Mouse (Mus musculus): ENCODE measurements around the gene Slc18a2. TPM values are rescaled to one million over a fixed set of nuclear protein-coding genes. Genes with fewer than 3 reads are reported as not detected.

The Slc18a2 gene
- total and polyA plus RNA-seq, 2 experiments, result 0.04 to 0.28 TPM

- H3K36me3 ChIP-seq (ENCODE audit: control insufficient read depth, insufficient read depth, low read length), result no peaks in the 10 kb centered on the region
- H3K4me3 ChIP-seq (ENCODE audit: insufficient read depth, low read depth, low read length), result no peak overlapping the region
- no peak for TF ChIP-seq CTCF (IDR thresholded peaks at IDR 0.05; ENCODE audit: low read depth, low read length)
- no peak for TF ChIP-seq POLR2A (IDR thresholded peaks at IDR 0.05; ENCODE audit: extremely low read depth, insufficient read depth, low read length)
- no peak for DNase-seq (ENCODE audit: extremely low read depth, low read depth, low spot score)
- no peaks in the 10 kb centered on the region for H3K27me3 ChIP-seq (ENCODE audit: control insufficient read depth, insufficient read depth, low read length)
- H3K79me2 ChIP-seq (ENCODE audit: control insufficient read depth, insufficient read depth, low read length), result no peaks in the 10 kb centered on the region
- H3K9ac ChIP-seq (ENCODE audit: low read depth, low read length), result no peak overlapping the region
- H3K4me1 ChIP-seq (ENCODE audit: control insufficient read depth, insufficient read depth, low read length), result no peaks in the 10 kb centered on the region
- H3K27ac ChIP-seq (replicated peaks; ENCODE audit: insufficient read depth, low read depth, low read length), result no peak overlapping the region
- 87% methylated on average over 18 of the region's 18 CpGs for WGBS
Observed at GRCm38 (mm10) chr19:59235001-59235400, 25.7 kb upstream of the Slc18a2 start.

DNA sequence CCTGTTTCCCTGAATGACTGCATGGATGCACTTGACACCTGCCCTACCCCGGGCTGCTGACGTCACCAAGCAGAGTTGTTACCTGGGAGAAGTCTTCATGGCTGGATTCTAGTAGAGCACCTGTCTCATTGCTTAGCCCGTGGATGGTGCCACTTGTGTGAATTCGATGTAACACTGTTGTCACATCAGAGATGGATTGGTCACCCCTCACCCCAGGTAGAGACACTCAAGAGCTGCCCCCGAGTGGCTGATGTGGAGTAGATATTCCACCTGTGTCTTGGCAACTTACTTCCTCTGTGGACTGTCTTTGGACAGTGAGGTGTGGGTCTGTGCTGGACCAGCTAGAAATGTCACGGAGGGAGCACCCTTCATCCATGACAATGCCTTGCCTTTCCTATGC lies 24.6 kb upstream of the Slc18a2 start:
- Histone ChIP-seq H3K36me3 (ENCODE audit: control insufficient read depth, insufficient read depth, low read length) (no peaks in the 10 kb centered on the region), H3K27me3 (ENCODE audit: control insufficient read depth, insufficient read depth, low read length) (no peaks in the 10 kb centered on the region), H3K27ac (replicated peaks; ENCODE audit: insufficient read depth, low read depth, low read length) (no peak overlapping the region), H3K4me3 (ENCODE audit: insufficient read depth, low read depth, low read length) (no peak overlapping the region), H3K4me1 (ENCODE audit: control insufficient read depth, insufficient read depth, low read length) (no peaks in the 10 kb centered on the region), H3K9ac (ENCODE audit: low read depth, low read length) (no peak overlapping the region), H3K79me2 (ENCODE audit: control insufficient read depth, insufficient read depth, low read length) (no peaks in the 10 kb centered on the region)
- TF ChIP-seq CTCF (IDR thresholded peaks at IDR 0.05; ENCODE audit: low read depth, low read length) (no peak), POLR2A (IDR thresholded peaks at IDR 0.05; ENCODE audit: extremely low read depth, insufficient read depth, low read length) (no peak)
- DNase-seq (ENCODE audit: extremely low read depth, low read depth, low spot score), result no peak
- WGBS, result 83% methylated on average over 6 of the region's 6 CpGs

GRCm38 (mm10) chr19:59238630-59239029 lies 22.1 kb upstream of the Slc18a2 start:
- Histone ChIP-seq H3K27me3 (ENCODE audit: control insufficient read depth, insufficient read depth, low read length) (no peaks in the 10 kb centered on the region), H3K9ac (ENCODE audit: low read depth, low read length) (no peak overlapping the region), H3K36me3 (ENCODE audit: control insufficient read depth, insufficient read depth, low read length) (no peaks in the 10 kb centered on the region), H3K4me3 (ENCODE audit: insufficient read depth, low read depth, low read length) (no peak overlapping the region), H3K27ac (replicated peaks; ENCODE audit: insufficient read depth, low read depth, low read length) (no peak overlapping the region), H3K4me1 (ENCODE audit: control insufficient read depth, insufficient read depth, low read length) (no peaks in the 10 kb centered on the region), H3K79me2 (ENCODE audit: control insufficient read depth, insufficient read depth, low read length) (no peaks in the 10 kb centered on the region)
- DNase-seq (ENCODE audit: extremely low read depth, low read depth, low spot score), result no peak
- no peak for TF ChIP-seq CTCF (IDR thresholded peaks at IDR 0.05; ENCODE audit: low read depth, low read length)
- TF ChIP-seq POLR2A (IDR thresholded peaks at IDR 0.05; ENCODE audit: extremely low read depth, insufficient read depth, low read length), result no peak
- WGBS, result 54% methylated on average over 3 of the region's 3 CpGs

- Histone ChIP-seq H3K27me3 (ENCODE audit: control insufficient read depth, insufficient read depth, low read length) (no peaks in the 10 kb centered on the region), H3K79me2 (ENCODE audit: control insufficient read depth, insufficient read depth, low read length) (no peaks in the 10 kb centered on the region), H3K4me1 (ENCODE audit: control insufficient read depth, insufficient read depth, low read length) (no peaks in the 10 kb centered on the region), H3K9ac (ENCODE audit: low read depth, low read length) (no peak overlapping the region), H3K4me3 (ENCODE audit: insufficient read depth, low read depth, low read length) (no peak overlapping the region; the same call in 1 of the 2 replicates), H3K27ac (replicated peaks; ENCODE audit: insufficient read depth, low read depth, low read length) (no peak overlapping the region), H3K36me3 (ENCODE audit: control insufficient read depth, insufficient read depth, low read length) (no peaks in the 10 kb centered on the region)
- TF ChIP-seq POLR2A (IDR thresholded peaks at IDR 0.05; ENCODE audit: extremely low read depth, insufficient read depth, low read length) (no peak), CTCF (IDR thresholded peaks at IDR 0.05; ENCODE audit: low read depth, low read length) (peak; percentile 100)
- DNase-seq (ENCODE audit: extremely low read depth, low read depth, low spot score), result peak; percentile 50
- WGBS, result 17% methylated on average over 17 of the region's 17 CpGs
Observed at GRCm38 (mm10) chr19:59239124-59239817, 21.4 kb upstream of the Slc18a2 start.

GRCm38 (mm10) chr19:59241987-59242386 lies 18.7 kb upstream of the Slc18a2 start:
- no peak overlapping the region for H3K4me3 ChIP-seq (ENCODE audit: insufficient read depth, low read depth, low read length)
- no peaks in the 10 kb centered on the region for H3K79me2 ChIP-seq (ENCODE audit: control insufficient read depth, insufficient read depth, low read length)
- no peaks in the 10 kb centered on the region for H3K36me3 ChIP-seq (ENCODE audit: control insufficient read depth, insufficient read depth, low read length)
- H3K4me1 ChIP-seq (ENCODE audit: control insufficient read depth, insufficient read depth, low read length), result no peaks in the 10 kb centered on the region
- no peak for DNase-seq (ENCODE audit: extremely low read depth, low read depth, low spot score)
- WGBS, result 75% methylated on average over 4 of the region's 4 CpGs
- no peaks in the 10 kb centered on the region for H3K27me3 ChIP-seq (ENCODE audit: control insufficient read depth, insufficient read depth, low read length)
- H3K27ac ChIP-seq (replicated peaks; ENCODE audit: insufficient read depth, low read depth, low read length), result no peak overlapping the region
- TF ChIP-seq CTCF (IDR thresholded peaks at IDR 0.05; ENCODE audit: low read depth, low read length), result no peak
- TF ChIP-seq POLR2A (IDR thresholded peaks at IDR 0.05; ENCODE audit: extremely low read depth, insufficient read depth, low read length), result no peak
- no peak overlapping the region for H3K9ac ChIP-seq (ENCODE audit: low read depth, low read length)

GRCm38 (mm10) chr19:59243057-59243456 lies 17.6 kb upstream of the Slc18a2 start:
- Histone ChIP-seq H3K79me2 (ENCODE audit: control insufficient read depth, insufficient read depth, low read length) (no peaks in the 10 kb centered on the region), H3K4me1 (ENCODE audit: control insufficient read depth, insufficient read depth, low read length) (no peaks in the 10 kb centered on the region), H3K27ac (replicated peaks; ENCODE audit: insufficient read depth, low read depth, low read length) (no peak overlapping the region), H3K9ac (ENCODE audit: low read depth, low read length) (no peak overlapping the region), H3K36me3 (ENCODE audit: control insufficient read depth, insufficient read depth, low read length) (no peaks in the 10 kb centered on the region), H3K4me3 (ENCODE audit: insufficient read depth, low read depth, low read length) (no peak overlapping the region), H3K27me3 (ENCODE audit: control insufficient read depth, insufficient read depth, low read length) (no peaks in the 10 kb centered on the region; the same call in 1 of the 2 replicates)
- no peak for TF ChIP-seq POLR2A (IDR thresholded peaks at IDR 0.05; ENCODE audit: extremely low read depth, insufficient read depth, low read length)
- TF ChIP-seq CTCF (IDR thresholded peaks at IDR 0.05; ENCODE audit: low read depth, low read length), result no peak
- no peak for DNase-seq (ENCODE audit: extremely low read depth, low read depth, low spot score)
- 90% methylated on average over 2 of the region's 2 CpGs for WGBS

Data from liver, adult 2 months (tissue).